In the genomic region with DNA sequence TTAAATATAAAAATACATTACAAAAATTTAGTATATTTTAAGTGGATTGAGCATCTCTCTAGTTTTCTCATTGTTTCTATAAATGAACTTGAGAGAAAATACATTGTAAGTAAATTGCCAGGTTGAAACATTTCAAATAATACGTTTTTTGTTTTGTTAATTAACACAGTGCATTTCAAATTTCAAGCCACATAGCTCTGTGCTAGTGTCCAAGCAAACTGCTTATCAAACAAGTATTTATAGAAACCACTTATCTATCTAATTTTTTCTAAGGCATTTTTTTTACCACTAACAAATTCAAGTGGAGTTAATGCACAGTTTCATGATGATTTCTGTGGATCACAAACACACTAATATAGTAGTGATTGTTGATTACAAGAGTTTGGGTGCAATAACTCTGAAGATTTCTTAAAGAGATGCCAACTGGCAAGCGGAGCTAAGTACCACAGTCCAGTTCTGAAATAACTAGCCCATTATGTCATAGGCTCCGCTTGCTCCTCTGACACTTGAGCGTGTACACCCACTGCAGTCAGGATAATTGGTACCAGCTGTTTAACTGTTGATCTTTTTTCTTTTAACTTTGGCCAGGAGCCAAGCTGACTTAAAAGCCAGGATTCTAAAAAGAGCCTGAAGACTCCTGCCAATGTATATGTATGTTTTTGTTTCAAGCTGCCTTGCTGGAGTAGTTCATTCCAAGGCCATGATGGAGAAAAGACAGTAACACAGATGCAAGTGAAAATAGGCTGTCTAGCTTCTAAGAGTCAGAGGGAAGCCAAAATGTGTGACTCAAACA, we compare ENCODE assay signal across 8 mouse cellular contexts.
DNase-seq lines count a peak whose midpoint lies in the region; ATAC-seq and TF ChIP-seq lines count a peak whose summit lies in the region.

No protein-coding gene starts in this region.

- no peak for TF ChIP-seq POLR2A in lung, adult 2 months (IDR thresholded peaks at IDR 0.05; ENCODE audit: borderline replicate concordance, extremely low read depth, low read depth, low read length)
- no peak for TF ChIP-seq POLR2A in limb, embryonic 14.5 days (IDR thresholded peaks at IDR 0.05; ENCODE audit: borderline replicate concordance, extremely low read depth, insufficient read depth, insufficient read length)

- TF ChIP-seq CTCF in lung, adult 2 months (IDR thresholded peaks at IDR 0.05; ENCODE audit: insufficient read depth, low read length): no peak

- DNase-seq in lung, adult 18-20 months: peak; percentile 7 to 33
- DNase-seq in lung, adult 2 months: no peak
- DNase-seq in frontal cortex, postnatal 36 days (ENCODE audit: low spot score in 2 of 2): peak; percentile 9 to 42
- peak; percentile 99 for DNase-seq in limb, embryonic 14.5 days (ENCODE audit: low spot score)
- peak; percentile 65 for DNase-seq in retina, embryonic 14.5 days (ENCODE audit: low spot score)
- DNase-seq in layer of hippocampus, adult 11-12 months (ENCODE audit: low spot score): no peak

- no peaks in the 10 kb centered on the region for H3K4me1 ChIP-seq in lung, adult 2 months (ENCODE audit: control insufficient read depth, insufficient read depth, low read length)
- H3K4me1 ChIP-seq in hindbrain, embryonic 12.5 days: no peaks in the 10 kb centered on the region
- H3K4me1 ChIP-seq in limb, embryonic 14.5 days (ENCODE audit: control insufficient read depth, insufficient read depth, low read length): peaks cover 7% of the 10 kb centered on the region; the same call in 1 of the 2 replicates

- no peak overlapping the region for H3K9ac ChIP-seq in hindbrain, embryonic 12.5 days
- no peak overlapping the region for H3K9ac ChIP-seq in limb, embryonic 14.5 days (ENCODE audit: low read depth, low read length, severe bottlenecking)

- H3K9me3 ChIP-seq in hindbrain, embryonic 12.5 days (replicated peaks): no peaks in the 10 kb centered on the region
- no peaks in the 10 kb centered on the region for H3K9me3 ChIP-seq in limb, embryonic 14.5 days (ENCODE audit: control insufficient read depth, low read length)

- no peak overlapping the region for H3K4me3 ChIP-seq in lung, adult 2 months (replicated peaks; ENCODE audit: extremely low read depth, low read depth, low read length)
- no peak overlapping the region for H3K4me3 ChIP-seq in hindbrain, embryonic 12.5 days
- no peak overlapping the region for H3K4me3 ChIP-seq in limb, embryonic 14.5 days (replicated peaks; ENCODE audit: low read length)

- H3K4me2 ChIP-seq in hindbrain, embryonic 12.5 days (replicated peaks): no peak overlapping the region
- H3K4me2 ChIP-seq in limb, embryonic 14.5 days (replicated peaks; ENCODE audit: low read depth, low read length, severe bottlenecking): no peak overlapping the region

- ATAC-seq in hindbrain, embryonic 12.5 days (ENCODE audit: low FRiP score): peak; percentile 92
- peak; percentile 97 for ATAC-seq in limb, embryonic 14.5 days (ENCODE audit: low FRiP score, low read depth)
- no peak for ATAC-seq in erythroblast, adult 5-6 weeks (replicated peaks; ENCODE audit: low FRiP score, poor library complexity, severe bottlenecking)

- H3K27ac ChIP-seq in hindbrain, embryonic 12.5 days: no peak overlapping the region
- peak overlapping the region; percentile 65; the same call in 1 of the 2 replicates for H3K27ac ChIP-seq in limb, embryonic 14.5 days (replicated peaks; ENCODE audit: low read depth, low read length)

- H3K36me3 ChIP-seq in hindbrain, embryonic 12.5 days: no peaks in the 10 kb centered on the region
- H3K36me3 ChIP-seq in limb, embryonic 14.5 days (ENCODE audit: control insufficient read depth, insufficient read depth, low read length): no peaks in the 10 kb centered on the region

- H3K27me3 ChIP-seq in hindbrain, embryonic 12.5 days: no peaks in the 10 kb centered on the region
- no peaks in the 10 kb centered on the region for H3K27me3 ChIP-seq in limb, embryonic 14.5 days (ENCODE audit: control insufficient read depth, insufficient read depth, low read length)

- WGBS in lung, adult 2 months: 34% methylated on average over 4 of the region's 4 CpGs
- 41% methylated on average over 4 of the region's 4 CpGs for WGBS in hindbrain, embryonic 12.5 days
- 15% methylated on average over 4 of the region's 4 CpGs for WGBS in limb, embryonic 14.5 days

Comparison
In these comparisons a context has a peak if more than half of its experiments do, and no peak if none do; other contexts are left out.
1. DNase-seq: peak in lung, adult 18-20 months (2 of 2), frontal cortex, postnatal 36 days (2 of 2), limb, embryonic 14.5 days (single experiment) and retina, embryonic 14.5 days (single experiment); none in lung, adult 2 months (single experiment) and layer of hippocampus, adult 11-12 months (single experiment).